Mouse (Mus musculus): ENCODE results near the gene Smim13. TPM values are rescaled to one million over a fixed set of nuclear protein-coding genes. Genes with fewer than 3 reads are reported as not detected.
"Not testable (repeated sequence)": the region's sequence is repeated elsewhere in the genome, so short reads cannot be mapped to it uniquely, and the experiment has no call there.

Gene Smim13
- polyA plus RNA-seq, 1 experiment from 2014 or later: 9.4 TPM

- no peaks in the 10 kb centered on the region for H3K4me1 ChIP-seq (ENCODE audit: control insufficient read depth, insufficient read depth, low read length)
- no peaks in the 10 kb centered on the region for H3K27me3 ChIP-seq (ENCODE audit: control insufficient read depth, insufficient read depth, low read length)
- H3K4me2 ChIP-seq (ENCODE audit: low read depth, severe bottlenecking): no peak overlapping the region
- no peaks in the 10 kb centered on the region for H3K36me3 ChIP-seq (ENCODE audit: control insufficient read depth, insufficient read depth, low read length)
- no peaks in the 10 kb centered on the region for H3K9me3 ChIP-seq (ENCODE audit: control insufficient read depth, low read length)
- H3K27ac ChIP-seq (replicated peaks; ENCODE audit: low read depth, low read length): no peak overlapping the region
- H3K9ac ChIP-seq (ENCODE audit: low read length): no peak overlapping the region
- no peak overlapping the region for H3K4me3 ChIP-seq (ENCODE audit: low read depth, low read length)
- ATAC-seq (ENCODE audit: insufficient number of reproducible peaks, low FRiP score, low TSS enrichment, low read depth): no peak
- WGBS: 93% methylated on average over 3 of the region's 3 CpGs
- DNase-seq (ENCODE audit: low spot score): no peak
Observed at GRCm38 (mm10) chr13:41256962-41257361, 7.3 kb downstream of the Smim13 start.

GRCm38 (mm10) chr13:41257851-41258250 lies 8.2 kb downstream of the Smim13 start:
- H3K9ac ChIP-seq (ENCODE audit: low read length): no peak overlapping the region
- DNase-seq (ENCODE audit: low spot score) (no peak), ATAC-seq (ENCODE audit: insufficient number of reproducible peaks, low FRiP score, low TSS enrichment, low read depth) (no peak)
- 94% methylated on average over 4 of the region's 4 CpGs for WGBS
- H3K9me3 ChIP-seq (ENCODE audit: control insufficient read depth, low read length): no peaks in the 10 kb centered on the region
- no peak overlapping the region for H3K4me2 ChIP-seq (ENCODE audit: low read depth, severe bottlenecking)
- H3K4me1 ChIP-seq (ENCODE audit: control insufficient read depth, insufficient read depth, low read length): no peaks in the 10 kb centered on the region
- H3K4me3 ChIP-seq (ENCODE audit: low read depth, low read length): no peak overlapping the region
- no peaks in the 10 kb centered on the region for H3K27me3 ChIP-seq (ENCODE audit: control insufficient read depth, insufficient read depth, low read length)
- H3K27ac ChIP-seq (replicated peaks; ENCODE audit: low read depth, low read length): no peak overlapping the region
- no peaks in the 10 kb centered on the region for H3K36me3 ChIP-seq (ENCODE audit: control insufficient read depth, insufficient read depth, low read length)

- not testable (repeated sequence) for ATAC-seq (ENCODE audit: insufficient number of reproducible peaks, low FRiP score, low TSS enrichment, low read depth); H3K4me1 ChIP-seq (ENCODE audit: control insufficient read depth, insufficient read depth, low read length); H3K27ac ChIP-seq (replicated peaks; ENCODE audit: low read depth, low read length); H3K9me3 ChIP-seq (ENCODE audit: control insufficient read depth, low read length); H3K4me2 ChIP-seq (ENCODE audit: low read depth, severe bottlenecking); H3K27me3 ChIP-seq (ENCODE audit: control insufficient read depth, insufficient read depth, low read length); H3K4me3 ChIP-seq (ENCODE audit: low read depth, low read length); DNase-seq (ENCODE audit: low spot score); H3K9ac ChIP-seq (ENCODE audit: low read length); H3K36me3 ChIP-seq (ENCODE audit: control insufficient read depth, insufficient read depth, low read length)
- 92% methylated on average over 8 of the region's 8 CpGs for WGBS
Observed at GRCm38 (mm10) chr13:41261617-41262016, 12.0 kb downstream of the Smim13 start.

GRCm38 (mm10) chr13:41263304-41264006 lies 13.8 kb downstream of the Smim13 start:
- WGBS: 72% methylated on average over 5 of the region's 5 CpGs
- no peak for DNase-seq (ENCODE audit: low spot score)
- no peak for ATAC-seq (ENCODE audit: insufficient number of reproducible peaks, low FRiP score, low TSS enrichment, low read depth)

GRCm38 (mm10) chr13:41267827-41268408 lies 18.3 kb downstream of the Smim13 start:
- no peaks in the 10 kb centered on the region for H3K9me3 ChIP-seq (ENCODE audit: control insufficient read depth, low read length)
- no peak overlapping the region for H3K27ac ChIP-seq (replicated peaks; ENCODE audit: low read depth, low read length)
- no peaks in the 10 kb centered on the region for H3K27me3 ChIP-seq (ENCODE audit: control insufficient read depth, insufficient read depth, low read length)
- H3K36me3 ChIP-seq (ENCODE audit: control insufficient read depth, insufficient read depth, low read length): no peaks in the 10 kb centered on the region
- H3K4me2 ChIP-seq (ENCODE audit: low read depth, severe bottlenecking): no peak overlapping the region; the same call in 1 of the 2 replicates
- no peaks in the 10 kb centered on the region for H3K4me1 ChIP-seq (ENCODE audit: control insufficient read depth, insufficient read depth, low read length)
- H3K9ac ChIP-seq (ENCODE audit: low read length): no peak overlapping the region
- no peak overlapping the region for H3K4me3 ChIP-seq (ENCODE audit: low read depth, low read length)
- DNase-seq (ENCODE audit: low spot score) (no peak), ATAC-seq (ENCODE audit: insufficient number of reproducible peaks, low FRiP score, low TSS enrichment, low read depth) (no peak)
- WGBS: 63% methylated on average over 7 of the region's 7 CpGs

More at GRCm38 (mm10) chr13:41263304-41264006, 13.8 kb downstream of the Smim13 start:
- Histone ChIP-seq H3K36me3 (ENCODE audit: control insufficient read depth, insufficient read depth, low read length) (no peaks in the 10 kb centered on the region), H3K4me3 (ENCODE audit: low read depth, low read length) (no peak overlapping the region), H3K4me1 (ENCODE audit: control insufficient read depth, insufficient read depth, low read length) (no peaks in the 10 kb centered on the region), H3K9me3 (ENCODE audit: control insufficient read depth, low read length) (no peaks in the 10 kb centered on the region), H3K4me2 (ENCODE audit: low read depth, severe bottlenecking) (no peak overlapping the region), H3K27ac (replicated peaks; ENCODE audit: low read depth, low read length) (no peak overlapping the region), H3K9ac (ENCODE audit: low read length) (no peak overlapping the region), H3K27me3 (ENCODE audit: control insufficient read depth, insufficient read depth, low read length) (no peaks in the 10 kb centered on the region)

GRCm38 (mm10) chr13:41273927-41274650 lies 24.4 kb downstream of the Smim13 start, which contains the start of gene Gm17364:
TSS of gene Gm17364 (minus strand) at chr13:41273977.
- Histone ChIP-seq H3K36me3 (ENCODE audit: control insufficient read depth, insufficient read depth, low read length) (no peaks in the 10 kb centered on the region), H3K4me3 (ENCODE audit: low read depth, low read length) (no peak within 1 kb of the TSS), H3K4me1 (ENCODE audit: control insufficient read depth, insufficient read depth, low read length) (no peaks in the 10 kb centered on the region), H3K4me2 (ENCODE audit: low read depth, severe bottlenecking) (no peak within 1 kb of the TSS), H3K27me3 (ENCODE audit: control insufficient read depth, insufficient read depth, low read length) (no peaks in the 10 kb centered on the region), H3K9me3 (ENCODE audit: control insufficient read depth, low read length) (no peaks in the 10 kb centered on the region), H3K9ac (ENCODE audit: low read length) (no peak within 1 kb of the TSS), H3K27ac (replicated peaks; ENCODE audit: low read depth, low read length) (no peak within 1 kb of the TSS)
- 92% methylated on average over 10 of the region's 10 CpGs for WGBS
- ATAC-seq (ENCODE audit: insufficient number of reproducible peaks, low FRiP score, low TSS enrichment, low read depth) (no peak), DNase-seq (ENCODE audit: low spot score) (no peak)

GRCm38 (mm10) chr13:41280696-41281095 lies 31.1 kb downstream of the Smim13 start:
- Histone ChIP-seq H3K27ac (replicated peaks; ENCODE audit: low read depth, low read length) (no peak overlapping the region), H3K27me3 (ENCODE audit: control insufficient read depth, insufficient read depth, low read length) (no peaks in the 10 kb centered on the region), H3K4me1 (ENCODE audit: control insufficient read depth, insufficient read depth, low read length) (no peaks in the 10 kb centered on the region), H3K9ac (ENCODE audit: low read length) (no peak overlapping the region), H3K4me2 (ENCODE audit: low read depth, severe bottlenecking) (no peak overlapping the region), H3K9me3 (ENCODE audit: control insufficient read depth, low read length) (no peaks in the 10 kb centered on the region), H3K36me3 (ENCODE audit: control insufficient read depth, insufficient read depth, low read length) (no peaks in the 10 kb centered on the region), H3K4me3 (ENCODE audit: low read depth, low read length) (no peak overlapping the region)
- WGBS: 70% methylated on average over 5 of the region's 5 CpGs
- no peak for DNase-seq (ENCODE audit: low spot score)
- ATAC-seq (ENCODE audit: insufficient number of reproducible peaks, low FRiP score, low TSS enrichment, low read depth): no peak

GRCm38 (mm10) chr13:41283256-41283655 lies 33.6 kb downstream of the Smim13 start:
- 33% methylated on average over 5 of the region's 5 CpGs for WGBS
- DNase-seq (ENCODE audit: low spot score): peak; percentile 82
- Histone ChIP-seq H3K27ac (replicated peaks; ENCODE audit: low read depth, low read length) (no peak overlapping the region), H3K36me3 (ENCODE audit: control insufficient read depth, insufficient read depth, low read length) (no peaks in the 10 kb centered on the region), H3K9me3 (ENCODE audit: control insufficient read depth, low read length) (no peaks in the 10 kb centered on the region), H3K27me3 (ENCODE audit: control insufficient read depth, insufficient read depth, low read length) (no peaks in the 10 kb centered on the region), H3K4me2 (ENCODE audit: low read depth, severe bottlenecking) (no peak overlapping the region), H3K4me3 (ENCODE audit: low read depth, low read length) (no peak overlapping the region), H3K9ac (ENCODE audit: low read length) (no peak overlapping the region), H3K4me1 (ENCODE audit: control insufficient read depth, insufficient read depth, low read length) (no peaks in the 10 kb centered on the region)
- ATAC-seq (ENCODE audit: insufficient number of reproducible peaks, low FRiP score, low TSS enrichment, low read depth): no peak
